Mouse (Mus musculus) MEL (cell line): Measurements from ENCODE around the gene Amotl1.

Experiments used
- CTCF ChIP-seq, 3 experiments: IDR thresholded peaks in 2 of 3; conservative IDR thresholded peaks in 1 of 3; 2 replicates each; pipeline ENCODE4 v1.5.1; 2011 to 2012; ENCODE audit warnings: low read length in 3 of 3, low read depth in 2 of 3, mild to moderate bottlenecking in 2 of 3, improper control_type of control experiment in 1 of 3, inconsistent platforms in 1 of 3, mixed read lengths in 1 of 3, moderate library complexity in 1 of 3; ENCODE audit not compliant: control insufficient read depth in 1 of 3, insufficient read depth in 1 of 3, poor library complexity in 1 of 3, severe bottlenecking in 1 of 3
- ETS1 ChIP-seq: IDR thresholded peaks from 2 replicates; pipeline ENCODE4 v1.6.1; 2012; ENCODE audit warnings: low read depth, mild to moderate bottlenecking, inconsistent platforms, low read length, improper control_type of control experiment, moderate library complexity
- MEF2A ChIP-seq: IDR thresholded peaks from 2 replicates; pipeline ENCODE4 v1.6.1; 2014; ENCODE audit warnings: low read depth, mild to moderate bottlenecking, inconsistent platforms, low read length, improper control_type of control experiment; ENCODE audit not compliant: poor library complexity, insufficient replicate concordance, severe bottlenecking; ENCODE audit errors: extremely low read depth
- MXI1 ChIP-seq: IDR thresholded peaks from 2 replicates; pipeline ENCODE4 v1.6.1; 2011; ENCODE audit warnings: mild to moderate bottlenecking, low read depth, low read length, improper control_type of control experiment
- NELFE ChIP-seq: IDR thresholded peaks from 2 replicates; pipeline ENCODE4 v1.6.1; 2011; ENCODE audit warnings: low read depth, low read length, improper control_type of control experiment
- POLR2A ChIP-seq, 2 experiments: IDR thresholded peaks; 2 replicates each; pipeline ENCODE4 v1.6.1; 2011 to 2012; ENCODE audit warnings: low read length in 2 of 2, mild to moderate bottlenecking in 2 of 2, control low read depth in 1 of 2, improper control_type of control experiment in 1 of 2, low read depth in 1 of 2, moderate library complexity in 1 of 2; ENCODE audit not compliant: control insufficient read depth in 1 of 2, insufficient read depth in 1 of 2, poor library complexity in 1 of 2
- ZKSCAN1 ChIP-seq: IDR thresholded peaks from 2 replicates; pipeline ENCODE4 v1.6.1; 2012; ENCODE audit warnings: low read depth, mild to moderate bottlenecking, inconsistent platforms, low read length, improper control_type of control experiment, moderate library complexity

DNA sequence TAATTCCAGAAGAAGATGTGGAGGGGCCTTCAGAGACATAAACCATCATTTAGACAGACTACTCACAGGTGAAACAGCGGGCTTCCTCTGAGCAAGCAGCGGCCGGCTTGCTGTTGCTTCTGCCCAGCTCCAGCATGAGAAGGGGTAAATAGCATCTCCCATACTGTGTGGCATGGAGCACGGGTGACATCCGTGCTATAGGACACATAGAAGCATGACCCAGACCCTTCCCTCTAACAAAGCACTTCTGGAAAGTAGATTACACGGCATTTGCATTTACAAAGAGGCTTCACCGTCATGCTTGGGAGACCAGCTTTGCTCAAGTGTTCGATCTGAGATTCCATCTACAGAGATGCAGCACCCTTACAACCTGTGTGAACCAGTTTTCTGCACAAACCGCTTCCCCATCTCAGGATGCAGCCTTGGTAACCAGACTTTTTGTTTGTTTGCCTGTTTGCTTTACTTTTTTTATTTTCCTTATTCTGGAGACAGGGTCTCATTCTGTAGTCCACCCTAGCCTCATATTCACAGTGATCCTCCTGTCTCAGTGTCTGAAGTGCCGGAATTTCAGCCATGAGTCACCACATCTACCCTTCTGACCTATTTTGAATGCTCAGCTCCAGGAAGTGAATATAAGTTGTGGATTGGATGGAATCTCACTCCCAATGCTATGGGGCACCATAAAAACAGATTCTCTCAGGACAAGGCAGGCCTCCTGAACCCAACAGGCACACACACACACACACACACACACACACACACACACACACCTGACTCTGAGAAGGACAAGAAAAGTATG, 12.3 kb downstream of the Amotl1 start:
- TF ChIP-seq NELFE (no peak), ZKSCAN1 (no peak), CTCF (IDR thresholded peaks at IDR 0.05 in 2 of 3, conservative IDR thresholded peaks at IDR 0.05 in 1 of 3; ENCODE audit: control insufficient read depth in 1 of 3, insufficient read depth in 1 of 3, low read depth in 2 of 3, low read length in 3 of 3, poor library complexity in 1 of 3, severe bottlenecking in 1 of 3) (no peak), ETS1 (no peak), POLR2A (IDR thresholded peaks at IDR 0.05; ENCODE audit: control insufficient read depth in 1 of 2, insufficient read depth in 1 of 2, low read depth in 1 of 2, low read length in 2 of 2, poor library complexity in 1 of 2) (no peak), MXI1 (no peak), MEF2A (no peak)
